Mouse (Mus musculus) adrenal gland, adult 8-10 months (tissue): ENCODE measurements at regions not wholly inside any gene's neighbourhood (a gene's known extent, or its start where the extent isn't known, plus 50 kb on each side); places are given as distances from the start of the nearest gene placed in this dataset.

Experiments used
- DNase-seq: peaks from one replicate; pipeline ENCODE4 v3.0.0; 2022

DNA sequence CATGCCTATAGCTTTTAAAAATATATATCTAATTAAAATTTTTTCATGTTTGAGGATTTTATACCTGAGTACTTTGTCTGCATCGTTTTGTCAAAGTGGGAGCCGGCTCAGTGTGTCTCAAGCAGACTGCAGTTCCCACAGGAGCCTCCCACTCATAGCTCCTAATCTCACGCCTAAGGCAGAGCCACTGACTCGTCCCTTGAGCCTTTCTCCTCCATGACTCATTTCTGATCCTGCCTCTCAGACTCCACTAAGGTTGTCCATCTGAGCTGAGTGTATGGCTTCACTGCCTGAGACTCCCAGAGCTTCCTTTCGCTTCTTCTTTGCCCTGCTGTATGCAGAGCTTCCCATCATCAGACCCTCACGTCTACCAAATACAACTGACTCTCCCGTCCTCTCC lies 98.8 kb downstream of the Efnb2 start:
- no peak for DNase-seq

DNA sequence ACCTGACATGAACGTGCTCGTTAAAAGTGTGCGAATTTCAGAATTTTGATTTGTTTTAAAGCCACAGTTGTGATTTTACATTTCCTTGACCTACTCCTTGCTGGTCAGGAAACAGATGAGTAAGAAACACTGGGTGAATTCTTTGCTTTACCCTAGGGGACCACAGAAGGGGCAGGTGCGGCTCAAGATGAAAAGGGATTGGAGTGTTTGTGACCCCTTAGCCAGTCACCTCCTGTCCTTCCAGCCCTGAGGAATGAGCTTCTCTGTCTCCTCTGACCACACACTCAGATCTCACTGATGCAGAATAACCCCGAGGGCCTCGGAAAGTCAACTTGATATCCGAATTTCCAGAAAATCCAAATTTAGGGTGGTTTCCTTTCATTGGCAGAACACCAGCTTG lies 103.0 kb downstream of the Efnb2 start:
- no peak for DNase-seq

DNA sequence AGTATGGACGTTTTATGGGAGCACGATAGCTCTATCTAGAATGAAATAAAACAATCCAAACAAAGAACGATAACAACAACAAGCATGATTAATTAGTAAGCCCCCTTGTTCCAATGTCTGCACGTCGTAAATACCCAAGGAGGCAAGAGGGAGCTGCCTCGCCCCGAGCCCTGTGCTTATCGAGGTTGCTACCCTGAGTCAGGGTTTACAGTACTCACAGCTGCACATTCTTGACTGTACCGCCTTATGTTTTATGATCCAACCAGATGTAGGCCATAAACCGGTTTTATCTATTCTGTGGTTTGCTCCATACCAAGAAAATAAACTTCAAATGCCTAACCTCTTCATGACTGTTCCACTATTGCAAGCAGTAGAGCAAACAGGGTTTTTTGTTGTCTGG lies 104.9 kb downstream of the Efnb2 start:
- DNase-seq: no peak

GRCm38 (mm10) chr8:8554691-8555090 lies 106.4 kb downstream of the Efnb2 start:
- DNase-seq: no peak

GRCm38 (mm10) chr8:8552779-8553178 lies 108.3 kb downstream of the Efnb2 start:
- DNase-seq: no peak

GRCm38 (mm10) chr8:8536626-8537025 lies 124.4 kb downstream of the Efnb2 start:
- no peak for DNase-seq

GRCm38 (mm10) chr8:8534787-8535186 lies 126.3 kb downstream of the Efnb2 start:
- no peak for DNase-seq

- peak; percentile 35 for DNase-seq
Observed at GRCm38 (mm10) chr8:8532907-8533306, 128.1 kb downstream of the Efnb2 start.

- no peak for DNase-seq
Observed at GRCm38 (mm10) chr8:8530540-8530939, 130.5 kb downstream of the Efnb2 start.

DNA sequence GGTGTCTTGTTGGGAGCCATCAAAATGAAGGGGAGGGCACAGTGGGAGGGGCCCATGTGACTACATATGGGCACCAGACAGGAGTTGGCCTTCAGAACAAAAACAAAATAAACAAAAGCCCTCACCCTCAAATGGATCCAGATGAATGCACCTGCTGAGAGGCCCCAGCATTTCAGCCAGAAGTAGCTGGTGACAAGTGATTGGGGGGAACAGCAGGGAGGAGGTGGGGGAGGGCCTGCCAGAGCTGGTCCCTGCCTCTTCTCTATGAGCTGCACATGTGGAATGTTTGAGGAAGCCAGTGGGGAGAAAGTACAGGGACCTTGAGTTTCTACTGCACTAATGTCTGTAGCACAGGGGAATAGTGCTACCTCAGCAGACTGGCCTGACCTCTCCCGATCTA lies 139.5 kb downstream of the Efnb2 start:
- DNase-seq: no peak

- DNase-seq: no peak
Observed at GRCm38 (mm10) chr8:8519772-8520191, 141.3 kb downstream of the Efnb2 start.

- DNase-seq: no peak
Observed at GRCm38 (mm10) chr8:8517599-8517998, 143.4 kb downstream of the Efnb2 start.

DNA sequence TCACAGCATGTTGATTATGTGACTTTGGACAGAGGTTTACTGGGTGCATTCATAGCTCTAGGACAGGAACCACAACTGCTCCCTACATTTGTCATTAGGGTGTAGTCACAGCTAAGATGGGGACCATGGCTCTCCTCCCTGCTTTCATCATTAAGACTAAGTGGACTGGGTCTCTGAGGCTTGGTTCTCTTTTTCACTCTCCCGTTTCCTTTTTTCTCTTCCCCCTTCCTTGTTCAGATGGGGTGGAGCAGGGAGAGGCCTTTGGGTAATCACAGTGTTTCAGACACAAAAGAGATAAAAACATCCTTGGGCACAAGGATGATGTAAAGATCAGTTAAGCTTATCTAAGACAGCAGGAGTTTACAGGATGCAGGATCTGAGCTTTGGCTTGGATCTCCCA lies 144.8 kb downstream of the Efnb2 start:
- DNase-seq: no peak

DNA sequence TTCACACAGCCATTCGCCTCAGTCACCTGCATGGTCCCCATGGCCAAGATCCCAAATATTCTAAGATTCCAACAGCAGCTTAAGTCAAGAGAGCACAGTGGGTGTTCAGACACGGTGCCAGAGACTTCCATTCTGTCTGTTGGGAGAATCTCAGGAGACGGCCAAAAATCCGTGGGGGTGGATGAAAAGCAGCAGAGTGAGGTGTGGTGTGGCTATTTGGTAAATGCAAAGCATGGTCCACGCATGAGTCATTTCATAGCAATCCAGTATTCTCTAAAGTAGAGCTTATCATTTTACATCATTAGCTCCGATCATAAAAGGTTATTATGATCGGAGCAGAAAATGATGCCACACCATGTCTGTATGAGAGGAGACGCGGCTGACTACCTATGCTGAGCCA lies 161.1 kb downstream of the Efnb2 start:
- no peak for DNase-seq

- DNase-seq: no peak
Observed at GRCm38 (mm10) chr8:8498753-8499152, 162.3 kb downstream of the Efnb2 start.

DNA sequence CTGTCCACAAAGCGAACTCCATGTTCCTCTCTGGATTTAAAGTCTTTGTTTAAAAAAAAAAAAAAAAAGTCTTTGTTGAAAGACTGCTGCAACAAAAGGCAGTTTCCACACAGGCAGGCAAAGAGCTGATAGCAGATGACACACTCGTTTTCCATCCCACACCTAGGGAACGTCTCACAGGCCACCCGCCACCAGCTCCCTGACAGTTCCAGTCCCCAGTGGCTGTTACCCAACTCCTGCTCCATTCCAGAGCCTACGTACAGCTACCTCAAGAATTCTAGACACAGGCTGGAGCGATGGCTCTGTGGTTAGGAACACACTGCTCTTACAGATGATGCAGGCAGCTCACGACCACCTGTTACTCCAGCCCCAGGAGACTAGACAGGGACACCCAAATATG lies 165.6 kb downstream of the Efnb2 start:
- DNase-seq: no peak

GRCm38 (mm10) chr8:8494281-8494680 lies 166.8 kb downstream of the Efnb2 start:
- DNase-seq: no peak

DNA sequence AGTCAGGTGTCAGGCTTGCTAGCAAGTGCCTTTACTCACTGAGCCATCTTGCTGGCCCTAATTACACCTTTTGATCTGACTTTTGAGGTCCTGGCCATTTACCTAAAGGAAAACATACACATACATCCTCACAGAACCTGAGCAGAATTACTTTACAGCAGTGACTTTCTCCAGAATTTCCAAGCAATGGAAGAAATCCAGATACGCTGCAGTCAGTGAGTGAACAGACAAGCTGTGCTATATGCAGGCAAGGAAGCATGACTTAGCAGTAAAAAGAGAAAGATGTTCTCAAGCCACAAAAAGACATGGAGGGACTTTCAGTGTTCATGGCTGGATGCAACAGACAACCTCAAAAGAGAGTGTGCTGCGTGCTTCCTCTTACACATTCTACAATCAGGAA lies 169.1 kb downstream of the Efnb2 start:
- no peak for DNase-seq

DNA sequence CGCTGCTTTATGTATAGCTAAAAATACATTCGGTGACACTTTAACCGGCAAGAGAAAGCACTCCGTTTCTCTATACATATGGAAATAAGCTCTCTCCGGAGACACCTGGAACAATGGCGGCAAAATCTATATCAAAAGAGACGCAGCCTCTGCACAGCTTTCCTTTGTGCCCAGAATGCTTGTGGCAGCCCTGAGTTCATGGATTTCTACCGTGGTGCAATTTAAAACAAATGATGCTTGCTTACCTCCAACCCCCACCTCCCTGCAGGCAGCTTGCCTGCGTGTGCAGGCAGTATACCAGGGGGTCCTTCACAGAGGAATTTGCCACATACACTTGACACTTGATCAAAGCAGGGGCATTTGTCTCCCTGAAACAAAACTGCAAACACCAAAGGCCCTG lies 171.3 kb downstream of the Efnb2 start:
- DNase-seq: no peak

DNA sequence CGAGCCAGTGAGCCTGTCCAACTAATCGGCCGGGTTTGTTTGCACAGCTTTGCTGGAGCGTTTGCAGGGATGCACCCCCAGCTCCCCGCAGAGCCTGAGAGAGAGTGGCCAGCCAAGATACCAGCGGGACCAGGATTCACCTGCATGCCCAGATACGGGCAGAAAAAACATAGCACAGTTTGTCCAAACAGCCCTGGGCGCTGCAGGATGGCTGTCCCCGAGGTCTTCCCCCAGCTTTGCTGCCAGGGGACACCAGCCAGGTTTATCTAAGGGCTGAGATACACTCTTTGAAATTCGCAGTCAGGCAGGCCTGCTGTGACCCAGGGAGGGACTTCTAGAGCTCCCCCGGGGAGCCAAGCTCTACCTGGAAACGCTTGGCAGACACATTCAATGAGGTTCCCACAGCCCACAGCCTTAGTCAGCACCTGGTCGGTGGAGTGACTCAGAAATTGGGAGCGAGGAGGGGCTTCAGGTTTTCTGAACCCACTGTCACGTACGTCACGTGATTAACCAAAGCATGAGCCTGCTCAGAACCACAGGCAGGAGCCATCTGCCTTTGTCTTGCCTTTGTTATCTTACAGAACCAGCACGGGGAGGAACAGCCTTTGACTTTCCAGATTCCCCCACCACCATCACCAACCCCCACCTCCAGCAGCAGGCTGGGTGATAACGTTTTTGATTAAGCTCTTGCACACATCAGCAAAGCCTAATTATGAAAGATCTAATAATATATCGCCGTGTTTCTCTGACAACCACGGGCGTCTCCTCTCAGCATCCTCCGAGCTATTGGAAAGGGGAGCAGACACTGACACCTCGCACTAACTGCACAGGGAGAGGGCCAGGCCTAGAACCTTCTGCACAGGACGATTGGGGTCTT lies 172.1 kb downstream of the Efnb2 start:
- no peak for DNase-seq

DNA sequence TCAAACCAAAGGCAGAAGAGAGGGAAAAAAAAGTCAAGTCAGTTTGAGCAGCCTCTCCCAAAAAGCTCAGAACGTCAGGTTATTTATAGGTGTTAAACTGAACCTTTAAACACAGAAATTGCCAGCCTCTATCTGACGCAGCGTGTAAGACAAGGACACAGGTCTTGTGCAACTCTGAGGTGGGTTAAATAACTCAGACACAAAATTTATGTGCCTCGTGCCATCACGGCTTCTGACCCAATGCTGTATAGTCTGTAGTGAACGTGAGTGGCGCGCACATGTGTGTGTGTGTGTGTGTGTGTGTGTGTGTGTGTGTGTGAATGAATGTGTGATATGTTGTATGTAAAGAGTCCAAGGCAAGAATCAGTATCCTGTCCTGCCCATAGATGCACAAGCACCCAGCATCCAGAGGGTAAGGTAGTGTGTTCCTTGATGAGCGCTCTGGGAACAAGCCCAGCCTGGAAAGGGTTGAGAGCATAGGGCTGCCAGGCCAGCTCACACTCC lies 172.8 kb downstream of the Efnb2 start:
- peak; percentile 41 for DNase-seq

GRCm38 (mm10) chr8:8487706-8488105 lies 173.3 kb downstream of the Efnb2 start:
- DNase-seq: peak; percentile 23

DNA sequence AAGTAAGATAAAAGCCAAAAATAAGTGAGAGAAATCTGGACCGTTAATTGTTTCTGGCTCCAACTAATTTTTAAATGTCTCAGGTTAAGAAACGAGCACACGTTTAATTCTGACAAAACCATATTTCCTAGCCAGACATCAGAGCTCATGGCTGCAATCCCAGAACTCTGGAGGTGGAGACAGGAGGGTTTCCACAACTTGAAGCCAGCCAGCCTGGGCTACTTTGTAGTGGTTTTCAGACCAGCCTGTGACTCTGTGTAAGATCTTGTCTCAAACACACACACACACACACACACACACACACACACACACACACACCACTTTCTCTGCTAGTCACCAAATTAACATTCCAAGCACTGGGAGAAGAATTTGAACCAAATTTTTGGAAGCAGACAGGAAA lies 174.2 kb downstream of the Efnb2 start:
- no peak for DNase-seq

DNA sequence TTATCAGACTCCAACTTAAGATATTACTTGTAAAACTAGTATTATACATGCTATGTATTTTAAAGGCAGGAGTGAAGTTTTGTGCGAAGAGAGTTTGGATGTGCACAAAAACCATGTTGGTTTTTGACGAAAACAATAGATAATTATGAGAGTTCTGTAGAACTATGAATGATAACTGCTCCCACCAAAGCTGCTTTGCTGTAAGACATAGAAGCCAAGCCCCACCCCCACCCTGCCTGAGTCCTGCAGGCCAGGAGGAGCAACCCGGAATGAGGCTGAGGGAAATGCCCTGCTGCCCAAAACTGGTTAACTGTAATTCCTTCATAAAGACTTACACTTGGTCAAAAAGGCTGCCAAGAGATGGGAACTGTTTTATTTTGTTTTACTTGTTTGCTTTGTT lies 175.8 kb downstream of the Efnb2 start:
- DNase-seq: no peak

DNA sequence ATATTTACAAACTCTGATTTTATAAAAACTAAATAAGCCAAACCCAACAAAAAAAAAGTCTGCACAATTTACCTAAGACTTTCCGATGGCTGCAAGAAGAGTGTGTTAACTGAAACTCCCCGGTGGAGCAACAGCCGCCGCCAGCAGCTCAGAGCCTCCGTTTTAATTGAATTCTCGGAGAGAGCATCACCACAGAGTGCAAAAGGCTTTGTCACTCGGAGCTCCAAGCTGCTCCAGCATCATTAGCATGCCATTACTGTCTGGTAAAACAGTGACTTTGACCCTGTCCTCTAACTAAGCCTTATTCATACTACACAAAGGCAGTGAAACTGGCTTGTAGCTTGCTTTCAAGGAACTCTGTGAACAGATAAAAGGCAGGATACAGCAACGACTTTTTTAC lies 176.5 kb downstream of the Efnb2 start:
- DNase-seq: no peak
